Mouse (Mus musculus): ENCODE data around the gene Kcnmb4. TPM values are rescaled to one million over a fixed set of nuclear protein-coding genes. Genes with fewer than 3 reads are reported as not detected.
A peak's percentile ranks its signal among the peaks of the same experiment; 100 is the strongest.

Kcnmb4 gene
- polyA plus RNA-seq (2012; rRNA removed) (0.22 and 0.37 TPM in 2 replicates), polyA plus RNA-seq (2014; fragmentation: Nextera tagmentation; extraction: Ambion mirVana) (0.14 TPM in 1 of 2 replicates, not detected in the other)

GRCm38 (mm10) chr10:116473759-116474549 is at the start of gene Kcnmb4:
TSS of gene Kcnmb4 (minus strand) at chr10:116473878.
- under 1% methylated on average over 92 of the region's 92 CpGs for WGBS (ENCODE audit: insufficient replicate concordance)
- DNase-seq (ENCODE audit: low read depth in 3 of 3, low spot score in 3 of 3) (no peak), ATAC-seq (ENCODE audit: insufficient read depth) (peak; percentile 62)
- TF ChIP-seq EP300 (IDR thresholded peaks at IDR 0.05; ENCODE audit: low read depth): no peak
- no peak for TF ChIP-seq CTCF (IDR thresholded peaks at IDR 0.05; ENCODE audit: low read depth)
- H3K27me3 ChIP-seq (ENCODE audit: control insufficient read depth, insufficient read depth, low read length): peaks cover 46% of the 10 kb centered on the region
- peak within 1 kb of the TSS; percentile 40 to 57 for H3K4me3 ChIP-seq (ENCODE audit: insufficient read depth in 1 of 2, low read depth in 2 of 2, low read length in 2 of 2)
- H3K27ac ChIP-seq: no peak within 1 kb of the TSS
- peak within 1 kb of the TSS; percentile 66 for H3K4me2 ChIP-seq (ENCODE audit: low read depth)
- H3K36me3 ChIP-seq (replicated peaks; ENCODE audit: control insufficient read depth, insufficient read depth, low read depth): no peaks in the 10 kb centered on the region
- H3K9ac ChIP-seq (replicated peaks): no peak within 1 kb of the TSS
- H3K4me1 ChIP-seq (replicated peaks; ENCODE audit: control insufficient read depth in 2 of 2, insufficient read depth in 2 of 2, low read length in 1 of 2): no peaks in the 10 kb centered on the region
- H3K9me3 ChIP-seq (ENCODE audit: control insufficient read depth, low read length): peaks cover 2% of the 10 kb centered on the region; the same call in 1 of the 2 replicates

GRCm38 (mm10) chr10:116519588-116519987 is 45.9 kb upstream of the Kcnmb4 start:
- H3K36me3 ChIP-seq (replicated peaks; ENCODE audit: control insufficient read depth, insufficient read depth, low read depth): no peaks in the 10 kb centered on the region
- DNase-seq (ENCODE audit: low read depth in 3 of 3, low spot score in 3 of 3) (no peak), ATAC-seq (ENCODE audit: insufficient read depth) (no peak)
- WGBS (ENCODE audit: insufficient replicate concordance): 84% methylated on average over 1 of the region's 1 CpGs
- no peaks in the 10 kb centered on the region for H3K4me1 ChIP-seq (replicated peaks; ENCODE audit: control insufficient read depth in 2 of 2, insufficient read depth in 2 of 2, low read length in 1 of 2)
- H3K27ac ChIP-seq: no peak overlapping the region
- TF ChIP-seq CTCF (IDR thresholded peaks at IDR 0.05; ENCODE audit: low read depth) (no peak), EP300 (IDR thresholded peaks at IDR 0.05; ENCODE audit: low read depth) (no peak)
- H3K4me3 ChIP-seq (ENCODE audit: insufficient read depth in 1 of 2, low read depth in 2 of 2, low read length in 2 of 2): no peak overlapping the region
- no peaks in the 10 kb centered on the region for H3K27me3 ChIP-seq (ENCODE audit: control insufficient read depth, insufficient read depth, low read length)
- H3K9ac ChIP-seq (replicated peaks): no peak overlapping the region
- no peak overlapping the region for H3K4me2 ChIP-seq (ENCODE audit: low read depth)
- no peaks in the 10 kb centered on the region for H3K9me3 ChIP-seq (ENCODE audit: control insufficient read depth, low read length)

- Histone ChIP-seq H3K4me3 (ENCODE audit: insufficient read depth in 1 of 2, low read depth in 2 of 2, low read length in 2 of 2) (no peak overlapping the region), H3K4me2 (ENCODE audit: low read depth) (no peak overlapping the region), H3K27me3 (ENCODE audit: control insufficient read depth, insufficient read depth, low read length) (no peaks in the 10 kb centered on the region), H3K9ac (replicated peaks) (no peak overlapping the region), H3K9me3 (ENCODE audit: control insufficient read depth, low read length) (no peaks in the 10 kb centered on the region), H3K4me1 (replicated peaks; ENCODE audit: control insufficient read depth in 2 of 2, insufficient read depth in 2 of 2, low read length in 1 of 2) (no peaks in the 10 kb centered on the region), H3K36me3 (replicated peaks; ENCODE audit: control insufficient read depth, insufficient read depth, low read depth) (no peaks in the 10 kb centered on the region), H3K27ac (no peak overlapping the region)
- WGBS (ENCODE audit: insufficient replicate concordance): 81% methylated on average over 6 of the region's 6 CpGs
- no peak for DNase-seq (ENCODE audit: low read depth in 3 of 3, low spot score in 3 of 3)
- ATAC-seq (ENCODE audit: insufficient read depth): no peak
- TF ChIP-seq EP300 (IDR thresholded peaks at IDR 0.05; ENCODE audit: low read depth) (no peak), CTCF (IDR thresholded peaks at IDR 0.05; ENCODE audit: low read depth) (no peak)
Measured at GRCm38 (mm10) chr10:116515590-116515989, 41.9 kb upstream of the Kcnmb4 start.

GRCm38 (mm10) chr10:116515158-116515557 is 41.5 kb upstream of the Kcnmb4 start:
- Histone ChIP-seq H3K27ac (no peak overlapping the region), H3K27me3 (ENCODE audit: control insufficient read depth, insufficient read depth, low read length) (no peaks in the 10 kb centered on the region), H3K36me3 (replicated peaks; ENCODE audit: control insufficient read depth, insufficient read depth, low read depth) (no peaks in the 10 kb centered on the region), H3K9me3 (ENCODE audit: control insufficient read depth, low read length) (no peaks in the 10 kb centered on the region), H3K4me2 (ENCODE audit: low read depth) (no peak overlapping the region), H3K4me3 (ENCODE audit: insufficient read depth in 1 of 2, low read depth in 2 of 2, low read length in 2 of 2) (no peak overlapping the region), H3K4me1 (replicated peaks; ENCODE audit: control insufficient read depth in 2 of 2, insufficient read depth in 2 of 2, low read length in 1 of 2) (no peaks in the 10 kb centered on the region), H3K9ac (replicated peaks) (no peak overlapping the region)
- ATAC-seq (ENCODE audit: insufficient read depth) (no peak), DNase-seq (ENCODE audit: low read depth in 3 of 3, low spot score in 3 of 3) (no peak)
- WGBS (ENCODE audit: insufficient replicate concordance): 84% methylated on average over 4 of the region's 4 CpGs
- TF ChIP-seq EP300 (IDR thresholded peaks at IDR 0.05; ENCODE audit: low read depth) (no peak), CTCF (IDR thresholded peaks at IDR 0.05; ENCODE audit: low read depth) (no peak)

GRCm38 (mm10) chr10:116513254-116513635 is 39.6 kb upstream of the Kcnmb4 start:
- H3K27me3 ChIP-seq (ENCODE audit: control insufficient read depth, insufficient read depth, low read length): no peaks in the 10 kb centered on the region
- 53% methylated on average over 7 of the region's 7 CpGs for WGBS (ENCODE audit: insufficient replicate concordance)
- H3K27ac ChIP-seq: no peak overlapping the region
- no peaks in the 10 kb centered on the region for H3K4me1 ChIP-seq (replicated peaks; ENCODE audit: control insufficient read depth in 2 of 2, insufficient read depth in 2 of 2, low read length in 1 of 2)
- no peak overlapping the region for H3K4me3 ChIP-seq (ENCODE audit: insufficient read depth in 1 of 2, low read depth in 2 of 2, low read length in 2 of 2)
- H3K4me2 ChIP-seq (ENCODE audit: low read depth): no peak overlapping the region
- no peak for TF ChIP-seq EP300 (IDR thresholded peaks at IDR 0.05; ENCODE audit: low read depth)
- no peak for TF ChIP-seq CTCF (IDR thresholded peaks at IDR 0.05; ENCODE audit: low read depth)
- no peak overlapping the region for H3K9ac ChIP-seq (replicated peaks)
- ATAC-seq (ENCODE audit: insufficient read depth) (no peak), DNase-seq (ENCODE audit: low read depth in 3 of 3, low spot score in 3 of 3) (no peak)
- H3K9me3 ChIP-seq (ENCODE audit: control insufficient read depth, low read length): no peaks in the 10 kb centered on the region
- H3K36me3 ChIP-seq (replicated peaks; ENCODE audit: control insufficient read depth, insufficient read depth, low read depth): no peaks in the 10 kb centered on the region

Data from liver, embryonic 14.5 days (tissue).